Comparison of ENCODE assay signal across 12 mouse cellular contexts in the genomic region with DNA sequence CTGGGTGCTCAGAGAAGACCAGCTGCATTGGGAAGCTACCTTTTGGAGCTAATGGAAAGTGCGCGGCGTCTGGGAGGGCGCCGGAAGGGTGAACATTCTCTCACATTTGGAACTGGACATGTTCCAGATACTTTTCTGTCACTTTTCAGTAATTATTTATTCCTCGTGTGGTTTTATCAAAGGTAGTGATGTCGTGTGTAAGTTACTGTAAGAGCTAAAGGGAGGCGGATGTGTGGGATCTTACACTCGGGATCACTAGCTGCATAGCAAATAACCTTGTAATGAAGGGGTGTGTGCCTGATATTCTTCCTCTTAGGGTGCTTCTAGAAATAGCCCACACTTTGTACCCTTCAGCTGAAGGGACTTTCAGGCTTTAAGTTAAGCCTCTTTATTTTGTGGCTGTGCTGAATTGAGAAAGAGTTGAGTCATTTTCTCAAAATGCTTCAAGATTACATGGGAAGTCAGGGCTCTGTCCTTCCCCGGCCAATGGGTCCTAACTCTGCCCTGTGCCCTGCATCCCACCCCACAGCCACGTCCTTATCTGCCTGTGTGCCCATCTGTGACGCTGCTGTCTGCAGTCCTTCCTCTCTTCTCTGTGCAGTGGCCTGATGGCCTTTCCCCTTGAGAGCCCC. TPM values are rescaled to one million over a fixed set of nuclear protein-coding genes. Genes with fewer than 3 reads are reported as not detected.
DNase-seq lines count a peak whose midpoint lies in the region; ATAC-seq and TF ChIP-seq lines count a peak whose summit lies in the region.
"Had no signal": no experiment of that assay in that cellular context is flagged by ENCODE, and none has a peak within 500 bp of the region (broad histone marks: within the 10 kb centered on the region; RNA-seq: fewer than 3 reads in every experiment).

No protein-coding gene starts in this region.

- no peaks in the 10 kb centered on the region for H3K9me3 ChIP-seq in kidney, embryonic 16.5 days (ENCODE audit: low read length)
- H3K9me3 ChIP-seq in CH12.LX (replicated peaks; ENCODE audit: low read length), result no peaks in the 10 kb centered on the region

- in situ Hi-C loops in CH12.LX (cut with MboI; ENCODE audit: low pct_ligation_motif_present, low pct_unique_long_range_greater_than_20kb, low sequenced_read_pairs), result no loop called here

- no peak for TF ChIP-seq RAD21 in CH12.LX (IDR thresholded peaks at IDR 0.05; ENCODE audit: low read depth, low read length)

- 0 out of 2 replicates have a peak, but pooled peaks have one; percentile 7 for ATAC-seq in kidney, embryonic 16.5 days (ENCODE audit: low FRiP score, low TSS enrichment)
- peak; percentile 54 for ATAC-seq in granulocyte monocyte progenitor cell, adult 5-6 weeks (replicated peaks; ENCODE audit: poor library complexity, severe bottlenecking)
- ATAC-seq in megakaryocyte, adult 5-6 weeks (ENCODE audit: poor library complexity, severe bottlenecking), result peak; percentile 48
- ATAC-seq: midbrain, embryonic 16.5 days had no signal

- H3K27me3 ChIP-seq in kidney, embryonic 16.5 days (ENCODE audit: insufficient read depth, low read length), result no peaks in the 10 kb centered on the region
- H3K27me3 ChIP-seq in CH12.LX (replicated peaks), result no peaks in the 10 kb centered on the region

- no peak for TF ChIP-seq EP300 in CH12.LX (IDR thresholded peaks at IDR 0.05; ENCODE audit: low read length)

- peaks cover 29% of the 10 kb centered on the region for H3K4me1 ChIP-seq in kidney, embryonic 16.5 days (ENCODE audit: insufficient read depth, low read length)
- peaks cover 38 to 76% of the 10 kb centered on the region in 2 experiments for H3K4me1 ChIP-seq in CH12.LX (ENCODE audit: control insufficient read depth in 1 of 2, insufficient read depth in 2 of 2)

- DNase-seq in kidney, postnatal 4 days, result no peak
- DNase-seq in CH12.LX (ENCODE audit: extremely low read depth), result no peak
- no peak for DNase-seq in right cerebral cortex, adult 18-20 months
- DNase-seq in ovary, postnatal 10 days (ENCODE audit: low spot score), result no peak
- DNase-seq: adrenal gland, postnatal 25 days; cerebellum, postnatal 25 days; thymus, postnatal 36 days had no signal

- H3K4me3 ChIP-seq in kidney, embryonic 16.5 days (ENCODE audit: low read length), result no peak overlapping the region
- H3K4me3 ChIP-seq in CH12.LX (replicated peaks in 1 of 3; ENCODE audit: low read depth in 2 of 3, low read length in 2 of 3, poor library complexity in 1 of 3), result peak overlapping the region in 2 of 3 experiments; percentile 10 to 31

- peaks cover 3% of the 10 kb centered on the region; the same call in 1 of the 2 replicates for H3K79me2 ChIP-seq in CH12.LX (replicated peaks; ENCODE audit: control insufficient read depth, extremely low read depth, insufficient read depth, poor library complexity, severe bottlenecking)

- 54% methylated on average over 12 of the region's 12 CpGs for WGBS in kidney, embryonic 16.5 days

- no peak overlapping the region for H3K4me2 ChIP-seq in kidney, embryonic 16.5 days (replicated peaks; ENCODE audit: low read depth, low read length)
- peak overlapping the region; percentile 51 for H3K4me2 ChIP-seq in CH12.LX (ENCODE audit: insufficient read depth, low read depth, poor library complexity, severe bottlenecking)

- TF ChIP-seq CTCF in CH12.LX (conservative IDR thresholded peaks at IDR 0.05 in 1 of 2, IDR thresholded peaks at IDR 0.05 in 1 of 2; ENCODE audit: low read depth in 2 of 2, low read length in 2 of 2), result no peak

- H3K27ac ChIP-seq in kidney, embryonic 16.5 days (ENCODE audit: low read length), result peak overlapping the region; percentile 14
- H3K27ac ChIP-seq in CH12.LX (ENCODE audit: insufficient read depth, low read depth), result peak overlapping the region; percentile 66

- no peak overlapping the region for H3K9ac ChIP-seq in kidney, embryonic 16.5 days (replicated peaks; ENCODE audit: low read length)
- H3K9ac ChIP-seq in CH12.LX (ENCODE audit: insufficient read depth, low read depth), result no peak overlapping the region

- dilution Hi-C loops in CH12.LX (cut with MboI; ENCODE audit: extremely low pct_ligation_motif_present, extremely low pct_unique_long_range_greater_than_20kb, low sequenced_read_pairs), result no loop called here

- no peak for TF ChIP-seq POLR2A in CH12.LX (IDR thresholded peaks at IDR 0.05; ENCODE audit: low read depth, low read length)

- H3K36me3 ChIP-seq in kidney, embryonic 16.5 days (ENCODE audit: insufficient read depth, low read length), result no peaks in the 10 kb centered on the region
- H3K36me3 ChIP-seq in CH12.LX (replicated peaks in 1 of 2; ENCODE audit: control insufficient read depth in 1 of 2, insufficient read depth in 1 of 2, low read length in 1 of 2), result peaks cover 0 to 22% of the 10 kb centered on the region in 2 experiments

TF ChIP-seq in CH12.LX, 34 proteins besides CTCF, POLR2A, EP300 and RAD21:
- peak; percentile 40 for TF ChIP-seq ETS1 (conservative IDR thresholded peaks at IDR 0.05; ENCODE audit: low read depth, low read length)
- TF ChIP-seq RCOR1 (conservative IDR thresholded peaks at IDR 0.05; ENCODE audit: low read depth, low read length), result no peak
- TF ChIP-seq MEF2A (IDR thresholded peaks at IDR 0.05; ENCODE audit: borderline replicate concordance, low read depth, low read length), result peak; percentile 86

RNA-seq across cellular contexts. Expression of a gene that starts 3.4 kb away (rescaled TPM):
- polyA plus RNA-seq in kidney, embryonic 16.5 days (2015; fragmentation: Nextera tagmentation; extraction: Ambion mirVana), result 4.0 and 4.9 TPM in 2 replicates
- total RNA-seq in CH12.LX (2012; rRNA removed) (3.6 and 4.0 TPM in 2 replicates), CH12.LX (2014; rRNA removed) (16.2 and 16.3 TPM in 2 replicates)
- polyA plus RNA-seq in CH12.LX (2012; ENCODE audit: insufficient read length, low read depth), result 8.3 and 8.7 TPM in 2 replicates
- 3.2 and 3.3 TPM in 2 replicates for total RNA-seq in granulocyte monocyte progenitor cell, adult 5-6 weeks (2014; fragmentation: Nextera tagmentation)
- total RNA-seq in granulocyte monocyte progenitor cell, adult 5-6 weeks (2017), result 3.4 and 3.7 TPM in 2 replicates
- 39.0 and 39.1 TPM in 2 replicates for total RNA-seq in megakaryocyte, adult 5-6 weeks (2015)
- 33.8 and 36.4 TPM in 2 replicates for total RNA-seq in megakaryocyte, adult 5-6 weeks (2017)

RNA-seq across cellular contexts. Expression of a gene that starts 46.0 kb away (rescaled TPM):
- not detected in 2 replicates for polyA plus RNA-seq in kidney, embryonic 16.5 days (2015; fragmentation: Nextera tagmentation; extraction: Ambion mirVana)
- total RNA-seq in CH12.LX (2012; rRNA removed), result 26.8 and 33.5 TPM in 2 replicates
- 32.5 and 37.0 TPM in 2 replicates for total RNA-seq in CH12.LX (2014; rRNA removed)
- polyA plus RNA-seq in CH12.LX (2012; ENCODE audit: insufficient read length, low read depth), result 37.8 and 46.2 TPM in 2 replicates
- 0.60 and 3.1 TPM in 2 replicates for total RNA-seq in granulocyte monocyte progenitor cell, adult 5-6 weeks (2014; fragmentation: Nextera tagmentation)
- 0.43 TPM in 1 of 2 replicates, not detected in the other for total RNA-seq in granulocyte monocyte progenitor cell, adult 5-6 weeks (2017)
- total RNA-seq in megakaryocyte, adult 5-6 weeks (2015), result 11.3 and 16.1 TPM in 2 replicates
- 11.9 and 12.9 TPM in 2 replicates for total RNA-seq in megakaryocyte, adult 5-6 weeks (2017)
- total RNA-seq: left cerebral cortex, postnatal 10 days had no signal
